Mouse (Mus musculus): Measurements from ENCODE around the gene Ppp1r12c. TPM values are rescaled to one million over a fixed set of nuclear protein-coding genes. Genes with fewer than 3 reads are reported as not detected.

The Ppp1r12c gene
- total RNA-seq (2014; rRNA removed; ENCODE audit: low replicate concordance) (89.1 and 105 TPM in 2 replicates), polyA plus RNA-seq (2015; fragmentation: Nextera tagmentation; extraction: Ambion mirVana) (22.5 and 24.2 TPM in 2 replicates)

GRCm38 (mm10) chr7:4501558-4502397 is at the start of gene Ppp1r12c:
Gene Ppp1r12c, minus strand, starts transcription at chr7:4501680.
- no peaks in the 10 kb centered on the region for H3K9me3 ChIP-seq (replicated peaks; ENCODE audit: control insufficient read depth, low read length)

GRCm38 (mm10) chr7:4547221-4547641 is 45.8 kb upstream of the Ppp1r12c start, which contains the start of gene Syt5:
Gene Syt5, minus strand, starts transcription at chr7:4547541.
- no peak for TF ChIP-seq EP300 (IDR thresholded peaks at IDR 0.05; ENCODE audit: low read depth)
- no peak for TF ChIP-seq CTCF (IDR thresholded peaks at IDR 0.05; ENCODE audit: low read depth)
- Histone ChIP-seq H3K4me2 (ENCODE audit: low read depth, low read length) (peak within 1 kb of the TSS; percentile 43), H3K36me3 (replicated peaks; ENCODE audit: control insufficient read depth, insufficient read depth, low read length) (no peaks in the 10 kb centered on the region), H3K4me3 (ENCODE audit: low read depth, low read length) (peak within 1 kb of the TSS; percentile 15; the same call in 1 of the 2 replicates), H3K9ac (replicated peaks; ENCODE audit: low read depth, low read length) (no peak within 1 kb of the TSS), H3K27me3 (ENCODE audit: control insufficient read depth, insufficient read depth, low read length) (peaks cover 19% of the 10 kb centered on the region), H3K27ac (ENCODE audit: low read depth) (no peak within 1 kb of the TSS), H3K9me3 (replicated peaks; ENCODE audit: control insufficient read depth, low read length) (no peaks in the 10 kb centered on the region), H3K4me1 (ENCODE audit: control insufficient read depth, insufficient read depth) (no peaks in the 10 kb centered on the region)
- 7% methylated on average over 29 of the region's 33 CpGs for WGBS
- no peak for ATAC-seq (ENCODE audit: insufficient read depth, low read depth)
- DNase-seq (ENCODE audit: low spot score), result no peak

More at GRCm38 (mm10) chr7:4501558-4502397, at the start of gene Ppp1r12c:
- Histone ChIP-seq H3K4me1 (ENCODE audit: control insufficient read depth, insufficient read depth) (peaks cover 33% of the 10 kb centered on the region), H3K27ac (ENCODE audit: low read depth) (peak within 1 kb of the TSS; percentile 95), H3K4me2 (ENCODE audit: low read depth, low read length) (peak within 1 kb of the TSS; percentile 89), H3K36me3 (replicated peaks; ENCODE audit: control insufficient read depth, insufficient read depth, low read length) (peaks cover 10% of the 10 kb centered on the region), H3K4me3 (ENCODE audit: low read depth, low read length) (peak within 1 kb of the TSS; percentile 97), H3K9ac (replicated peaks; ENCODE audit: low read depth, low read length) (peak within 1 kb of the TSS; percentile 99), H3K27me3 (ENCODE audit: control insufficient read depth, insufficient read depth, low read length) (no peaks in the 10 kb centered on the region)
- peak; percentile 93 for ATAC-seq (ENCODE audit: insufficient read depth, low read depth)
- under 1% methylated on average over 46 of the region's 62 CpGs for WGBS
- peak; percentile 91 for DNase-seq (ENCODE audit: low spot score)
- TF ChIP-seq CTCF (IDR thresholded peaks at IDR 0.05; ENCODE audit: low read depth), result no peak
- TF ChIP-seq EP300 (IDR thresholded peaks at IDR 0.05; ENCODE audit: low read depth), result no peak; the same call in 1 of the 2 replicates

- Histone ChIP-seq H3K4me2 (ENCODE audit: low read depth, low read length) (peak overlapping the region; percentile 43), H3K4me1 (ENCODE audit: control insufficient read depth, insufficient read depth) (no peaks in the 10 kb centered on the region), H3K4me3 (ENCODE audit: low read depth, low read length) (0 out of 2 replicates have a peak overlapping the region, but pooled peaks have one; percentile 15), H3K27me3 (ENCODE audit: control insufficient read depth, insufficient read depth, low read length) (peaks cover 19% of the 10 kb centered on the region), H3K9ac (replicated peaks; ENCODE audit: low read depth, low read length) (no peak overlapping the region), H3K9me3 (replicated peaks; ENCODE audit: control insufficient read depth, low read length) (no peaks in the 10 kb centered on the region), H3K36me3 (replicated peaks; ENCODE audit: control insufficient read depth, insufficient read depth, low read length) (no peaks in the 10 kb centered on the region), H3K27ac (ENCODE audit: low read depth) (no peak overlapping the region)
- TF ChIP-seq EP300 (IDR thresholded peaks at IDR 0.05; ENCODE audit: low read depth), result no peak
- TF ChIP-seq CTCF (IDR thresholded peaks at IDR 0.05; ENCODE audit: low read depth), result no peak
- ATAC-seq (ENCODE audit: insufficient read depth, low read depth), result peak; percentile 54; the same call in 1 of the 2 replicates
- WGBS, result 4% methylated on average over 26 of the region's 26 CpGs
- DNase-seq (ENCODE audit: low spot score), result no peak
Measured at GRCm38 (mm10) chr7:4546591-4547131, 45.2 kb upstream of the Ppp1r12c start.

- Histone ChIP-seq H3K36me3 (replicated peaks; ENCODE audit: control insufficient read depth, insufficient read depth, low read length) (no peaks in the 10 kb centered on the region), H3K4me2 (ENCODE audit: low read depth, low read length) (no peak overlapping the region; the same call in 1 of the 2 replicates), H3K9ac (replicated peaks; ENCODE audit: low read depth, low read length) (no peak overlapping the region), H3K9me3 (replicated peaks; ENCODE audit: control insufficient read depth, low read length) (no peaks in the 10 kb centered on the region), H3K27ac (ENCODE audit: low read depth) (no peak overlapping the region), H3K4me1 (ENCODE audit: control insufficient read depth, insufficient read depth) (no peaks in the 10 kb centered on the region), H3K4me3 (ENCODE audit: low read depth, low read length) (no peak overlapping the region), H3K27me3 (ENCODE audit: control insufficient read depth, insufficient read depth, low read length) (peaks cover 19% of the 10 kb centered on the region)
- TF ChIP-seq EP300 (IDR thresholded peaks at IDR 0.05; ENCODE audit: low read depth), result no peak
- TF ChIP-seq CTCF (IDR thresholded peaks at IDR 0.05; ENCODE audit: low read depth), result no peak
- WGBS, result 59% methylated on average over 15 of the region's 15 CpGs
- 0 out of 2 replicates have a peak, but pooled peaks have one; percentile 12 for ATAC-seq (ENCODE audit: insufficient read depth, low read depth)
- no peak for DNase-seq (ENCODE audit: low spot score)
Measured at GRCm38 (mm10) chr7:4546050-4546449, 44.6 kb upstream of the Ppp1r12c start.

- ATAC-seq (ENCODE audit: insufficient read depth, low read depth) (no peak), DNase-seq (ENCODE audit: low spot score) (no peak)
- 39% methylated on average over 17 of the region's 17 CpGs for WGBS
Measured at GRCm38 (mm10) chr7:4542013-4542412, 40.5 kb upstream of the Ppp1r12c start.

More at GRCm38 (mm10) chr7:4542013-4542412, 40.5 kb upstream of the Ppp1r12c start:
- Histone ChIP-seq H3K9ac (replicated peaks; ENCODE audit: low read depth, low read length) (no peak overlapping the region), H3K27me3 (ENCODE audit: control insufficient read depth, insufficient read depth, low read length) (peaks cover 14% of the 10 kb centered on the region), H3K4me1 (ENCODE audit: control insufficient read depth, insufficient read depth) (no peaks in the 10 kb centered on the region), H3K4me3 (ENCODE audit: low read depth, low read length) (no peak overlapping the region), H3K27ac (ENCODE audit: low read depth) (no peak overlapping the region), H3K36me3 (replicated peaks; ENCODE audit: control insufficient read depth, insufficient read depth, low read length) (no peaks in the 10 kb centered on the region), H3K4me2 (ENCODE audit: low read depth, low read length) (no peak overlapping the region), H3K9me3 (replicated peaks; ENCODE audit: control insufficient read depth, low read length) (no peaks in the 10 kb centered on the region)
- no peak for TF ChIP-seq CTCF (IDR thresholded peaks at IDR 0.05; ENCODE audit: low read depth)
- TF ChIP-seq EP300 (IDR thresholded peaks at IDR 0.05; ENCODE audit: low read depth), result no peak
